ENCODE assay signal across 21 mouse cellular contexts in genomic region chr17:7666207-7666606, GRCm38 (mm10).
"Had no signal": no experiment of that assay in that cellular context is flagged by ENCODE, and none has a peak within 500 bp of the region (broad histone marks: within the 10 kb centered on the region; RNA-seq: fewer than 3 reads in every experiment).

No protein-coding gene starts in this region.

- DNase-seq: kidney, adult 9 months; kidney, postnatal 14 days; kidney, postnatal 4 days; left cerebral cortex, postnatal 4 days; liver, postnatal 0 days; lung, postnatal 36 days; right cerebral cortex, postnatal 25 days; spleen, adult 18-20 months; thymus, postnatal 25 days had no signal

- H3K9me3 ChIP-seq: limb, embryonic 12.5 days; limb, embryonic 15.5 days; midbrain, embryonic 10.5 days; midbrain, embryonic 13.5 days; neural tube, embryonic 13.5 days; stomach, embryonic 15.5 days had no signal

- H3K4me2 ChIP-seq: limb, embryonic 12.5 days; limb, embryonic 15.5 days; liver, embryonic 11.5 days; midbrain, embryonic 13.5 days; neural tube, embryonic 13.5 days; stomach, embryonic 15.5 days had no signal

- H3K27me3 ChIP-seq: limb, embryonic 12.5 days; limb, embryonic 15.5 days; megakaryocyte, embryonic 14.5 days; midbrain, embryonic 13.5 days; neural tube, embryonic 13.5 days; stomach, embryonic 15.5 days had no signal

- ATAC-seq: liver, postnatal 0 days; lung, postnatal 0 days; midbrain, embryonic 13.5 days; midbrain, embryonic 16.5 days had no signal

- H3K4me3 ChIP-seq: limb, embryonic 12.5 days; limb, embryonic 15.5 days; megakaryocyte, embryonic 14.5 days; midbrain, embryonic 10.5 days; midbrain, embryonic 13.5 days; myocyte; neural tube, embryonic 13.5 days; stomach, embryonic 15.5 days had no signal

- H3K4me1 ChIP-seq: megakaryocyte, embryonic 14.5 days; midbrain, embryonic 10.5 days; midbrain, embryonic 13.5 days; stomach, embryonic 15.5 days had no signal

- H3K9ac ChIP-seq: limb, embryonic 12.5 days; limb, embryonic 15.5 days; liver, embryonic 14.5 days; liver, postnatal 0 days; midbrain, embryonic 13.5 days; neural tube, embryonic 13.5 days; stomach, embryonic 15.5 days had no signal

- H3K27ac ChIP-seq: limb, embryonic 12.5 days; limb, embryonic 15.5 days; liver, embryonic 14.5 days; midbrain, embryonic 10.5 days; midbrain, embryonic 13.5 days; neural tube, embryonic 13.5 days; stomach, embryonic 15.5 days had no signal

- H3K36me3 ChIP-seq: limb, embryonic 12.5 days; limb, embryonic 15.5 days; midbrain, embryonic 10.5 days; midbrain, embryonic 13.5 days; neural tube, embryonic 13.5 days; stomach, embryonic 15.5 days had no signal
